Mouse (Mus musculus): ENCODE data around the gene Hs3st1.
"Not testable (repeated sequence)": the region's sequence is repeated elsewhere in the genome, so short reads cannot be mapped to it uniquely, and the experiment has no call there.

Hs3st1 gene

GRCm38 (mm10) chr5:39755375-39755774, at the start of gene Hs3st1:
TSS of gene Hs3st1 (minus strand) at chr5:39755475.
- DNase-seq (ENCODE audit: low spot score) = not testable (repeated sequence)

- no peak for DNase-seq (ENCODE audit: low spot score)
Measured at GRCm38 (mm10) chr5:39804663-39805062, 49.4 kb upstream of the Hs3st1 start.

GRCm38 (mm10) chr5:39803941-39804340, 48.7 kb upstream of the Hs3st1 start:
- no peak for DNase-seq (ENCODE audit: low spot score)

- DNase-seq (ENCODE audit: low spot score) = no peak
Measured at GRCm38 (mm10) chr5:39803457-39803856, 48.2 kb upstream of the Hs3st1 start.

- DNase-seq (ENCODE audit: low spot score) = no peak
Measured at GRCm38 (mm10) chr5:39802110-39802509, 46.8 kb upstream of the Hs3st1 start.

GRCm38 (mm10) chr5:39777094-39777710, 21.9 kb upstream of the Hs3st1 start:
- no peak for DNase-seq (ENCODE audit: low spot score)

- DNase-seq (ENCODE audit: low spot score) = no peak
Measured at GRCm38 (mm10) chr5:39771680-39772348, 16.5 kb upstream of the Hs3st1 start.

- DNase-seq (ENCODE audit: low spot score) = no peak
Measured at GRCm38 (mm10) chr5:39761682-39762456, 6.6 kb upstream of the Hs3st1 start.

GRCm38 (mm10) chr5:39758890-39759475, 3.7 kb upstream of the Hs3st1 start:
- no peak for DNase-seq (ENCODE audit: low spot score)

GRCm38 (mm10) chr5:39736843-39737242, 18.4 kb downstream of the Hs3st1 start:
- no peak for DNase-seq (ENCODE audit: low spot score)

- DNase-seq (ENCODE audit: low spot score) = no peak
Measured at GRCm38 (mm10) chr5:39733750-39734443, 21.4 kb downstream of the Hs3st1 start.

- no peak for DNase-seq (ENCODE audit: low spot score)
Measured at GRCm38 (mm10) chr5:39733013-39733749, 22.1 kb downstream of the Hs3st1 start.

- DNase-seq (ENCODE audit: low spot score) = no peak
Measured at GRCm38 (mm10) chr5:39715694-39716550, 39.4 kb downstream of the Hs3st1 start.

- no peak for DNase-seq (ENCODE audit: low spot score)
Measured at GRCm38 (mm10) chr5:39715193-39715592, 40.1 kb downstream of the Hs3st1 start.

- no peak for DNase-seq (ENCODE audit: low spot score)
Measured at GRCm38 (mm10) chr5:39705539-39705938, 49.7 kb downstream of the Hs3st1 start.

GRCm38 (mm10) chr5:39660826-39661225, 94.4 kb downstream of the Hs3st1 start:
- DNase-seq (ENCODE audit: low spot score) = no peak

GRCm38 (mm10) chr5:39659417-39659816, 95.9 kb downstream of the Hs3st1 start:
- DNase-seq (ENCODE audit: low spot score) = no peak

- no peak for DNase-seq (ENCODE audit: low spot score)
Measured at GRCm38 (mm10) chr5:39644827-39645380, 110.4 kb downstream of the Hs3st1 start.

GRCm38 (mm10) chr5:39643924-39644826, 111.1 kb downstream of the Hs3st1 start:
- DNase-seq (ENCODE audit: low spot score) = peak; percentile 67
